Mouse (Mus musculus) embryonic facial prominence, embryonic 14.5 days (tissue): ENCODE results near the gene Arhgap32. TPM values are rescaled to one million over a fixed set of nuclear protein-coding genes. Genes with fewer than 3 reads are reported as not detected.

Experiments used
- ATAC-seq: fragments of 200-750 bp; cut with Nextera tagmentation; 2 replicates; pipeline ENCODE4 v1.8.0; 2017; ENCODE audit warnings: low read depth, moderate number of reproducible peaks, moderate TSS enrichment
- DNase-seq: peaks from one replicate; pipeline ENCODE4 v3.0.0-alpha.2; 2015; ENCODE audit warnings: low spot score
- H3K27ac ChIP-seq: fragments of 300-500 bp; sonication (generic); replicated peaks from 2 replicates; pipeline ENCODE4 v1.5.1; 2014; ENCODE audit warnings: low read depth, mild to moderate bottlenecking, low read length, moderate library complexity
- H3K27me3 ChIP-seq: fragments of 300-500 bp; sonication (generic); replicated peaks from 2 replicates; pipeline ENCODE4 v1.6.1; 2014; ENCODE audit warnings: low read length; ENCODE audit not compliant: control insufficient read depth, insufficient read depth
- H3K36me3 ChIP-seq: fragments of 300-500 bp; sonication (generic); 2 replicates; pipeline ENCODE4 v1.6.1; 2014; ENCODE audit warnings: low read length, mixed read lengths; ENCODE audit not compliant: control insufficient read depth, insufficient read depth
- H3K4me1 ChIP-seq: fragments of 300-500 bp; sonication (generic); 2 replicates; pipeline ENCODE4 v1.6.1; 2014; ENCODE audit warnings: antibody characterized with exemption, low read length; ENCODE audit not compliant: control insufficient read depth, insufficient read depth
- H3K4me2 ChIP-seq: fragments of 300-500 bp; sonication (generic); 2 replicates; pipeline ENCODE4 v1.6.1; 2014; ENCODE audit warnings: low read depth, mild to moderate bottlenecking, low read length, moderate library complexity, mixed read lengths
- H3K4me3 ChIP-seq: fragments of 300-500 bp; sonication (generic); 2 replicates; pipeline ENCODE4 v1.5.1; 2014; ENCODE audit warnings: low read depth, mild to moderate bottlenecking, low read length
- H3K9ac ChIP-seq: fragments of 300-500 bp; sonication (generic); 2 replicates; pipeline ENCODE4 v1.6.1; 2014; ENCODE audit warnings: low read depth, mild to moderate bottlenecking, low read length, moderate library complexity, mixed read lengths
- H3K9me3 ChIP-seq: fragments of 300-500 bp; sonication (generic); 2 replicates; pipeline ENCODE4 v1.6.1; 2016; ENCODE audit warnings: low read length; ENCODE audit not compliant: control insufficient read depth
- WGBS: fragments of 180-500 bp; shearing (Covaris S2); extraction: QIAGEN DNeasy Blood & Tissue Kit; methylation state at CpG from one replicate; pipeline ENCODE4 v1.1.7; 2014; 5-methylcytosine and 5-hydroxymethylcytosine counted together
- polyA plus RNA-seq: library from polyadenylated mRNA; unstranded; fragments of >200 nt; fragmentation: Nextera tagmentation; extraction: Ambion mirVana; gene quantifications from 2 replicates; pipeline ENCODE4 v1.2.1, GENCODE M21; 2014

Arhgap32 gene
- polyA plus RNA-seq, 1 experiment from 2014 or later: 10.9 TPM

DNA sequence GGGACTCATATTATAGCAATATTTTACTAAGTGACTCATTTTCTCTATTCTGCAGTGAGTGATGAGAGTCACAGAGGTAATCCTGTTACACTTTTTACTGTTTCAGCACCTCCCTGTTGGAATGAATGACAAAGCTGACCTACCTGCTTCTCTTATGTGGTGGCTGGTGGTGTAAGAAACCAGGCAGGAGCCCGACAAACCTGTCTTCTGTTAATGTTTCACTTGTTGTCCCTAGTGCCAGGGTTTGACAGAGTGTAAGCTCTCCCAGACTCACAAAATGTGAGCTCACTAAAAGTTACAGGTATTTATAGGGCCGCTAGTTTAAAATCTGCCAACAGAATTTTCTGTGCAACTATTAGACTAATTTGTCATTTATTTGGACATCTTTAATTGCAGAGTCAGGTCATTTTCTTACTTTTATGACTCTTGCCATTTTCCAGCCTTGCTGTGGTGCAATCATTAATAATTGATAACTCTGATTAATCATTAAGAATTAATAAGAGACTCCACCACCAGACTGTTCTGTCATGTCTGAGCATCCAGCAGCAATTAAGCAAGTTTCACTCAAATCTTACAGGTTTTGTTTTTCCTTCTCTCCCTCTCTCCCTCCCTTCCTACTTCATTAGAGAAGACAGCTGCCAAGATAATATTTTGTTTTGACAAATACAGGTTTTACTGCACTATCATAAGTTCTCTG lies 127.1 kb downstream of the Arhgap32 start:
- Histone ChIP-seq H3K4me1 (no peaks in the 10 kb centered on the region), H3K36me3 (peaks cover 14% of the 10 kb centered on the region), H3K9ac (no peak overlapping the region), H3K4me2 (no peak overlapping the region), H3K9me3 (no peaks in the 10 kb centered on the region), H3K4me3 (no peak overlapping the region), H3K27ac (no peak overlapping the region), H3K27me3 (no peaks in the 10 kb centered on the region)
- WGBS: 74% methylated on average over 2 of the region's 2 CpGs
- DNase-seq (peak; percentile 22), ATAC-seq (no peak)

DNA sequence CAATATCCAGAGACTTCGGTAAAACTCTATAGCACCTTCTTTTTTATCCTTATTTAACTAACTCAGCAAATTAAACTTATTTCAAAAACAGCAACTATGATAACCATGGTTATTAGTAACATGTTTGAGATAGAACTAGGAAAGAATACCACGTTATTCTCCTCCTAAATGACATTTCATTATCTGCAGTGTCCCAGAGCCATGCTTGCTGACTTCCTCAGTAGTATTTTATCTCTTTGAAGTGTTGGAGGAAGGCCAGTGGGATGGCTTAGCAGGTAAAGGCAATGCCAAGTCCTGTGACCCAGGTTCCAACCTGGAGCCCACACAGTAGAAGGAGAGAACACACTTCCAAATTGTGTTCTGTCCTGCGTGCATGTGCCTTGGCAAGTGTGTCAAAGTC lies 129.3 kb downstream of the Arhgap32 start:
- no peak overlapping the region for H3K27ac ChIP-seq
- H3K4me3 ChIP-seq: no peak overlapping the region
- H3K27me3 ChIP-seq: no peaks in the 10 kb centered on the region
- H3K36me3 ChIP-seq: peaks cover 13% of the 10 kb centered on the region
- ATAC-seq: no peak
- H3K4me2 ChIP-seq: no peak overlapping the region
- no peak overlapping the region for H3K9ac ChIP-seq
- no peaks in the 10 kb centered on the region for H3K9me3 ChIP-seq
- no peak for DNase-seq
- WGBS: 91% methylated on average over 3 of the region's 3 CpGs
- H3K4me1 ChIP-seq: no peaks in the 10 kb centered on the region

DNA sequence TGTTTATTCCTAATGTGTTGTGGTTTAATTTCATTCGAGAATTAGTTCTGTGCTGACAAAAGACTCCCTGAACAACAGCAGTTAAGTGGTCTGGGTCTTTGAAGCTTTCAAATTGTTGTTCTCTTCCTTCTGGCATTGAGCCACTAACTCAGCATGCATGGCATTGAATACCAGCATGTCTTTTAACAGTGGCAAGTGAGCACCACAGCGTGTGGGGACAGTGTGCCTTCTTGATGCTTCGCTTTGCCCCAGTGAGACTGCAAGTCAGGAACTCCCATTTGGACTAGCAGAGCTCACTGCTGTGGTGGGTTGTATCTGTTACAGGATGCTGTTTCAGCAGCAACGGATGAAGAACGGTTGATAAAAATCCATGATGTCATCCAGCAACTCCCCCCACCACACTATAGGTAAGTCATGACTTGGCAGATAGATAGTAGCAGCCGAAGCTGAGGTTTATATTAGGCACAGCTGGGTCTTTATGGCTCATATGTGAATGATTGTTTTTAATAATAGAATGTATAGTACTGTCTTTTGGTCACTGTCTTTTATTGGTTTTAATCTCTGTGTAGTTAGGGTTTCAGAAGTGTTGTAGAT lies 130.3 kb downstream of the Arhgap32 start:
- no peaks in the 10 kb centered on the region for H3K27me3 ChIP-seq
- H3K4me3 ChIP-seq: no peak overlapping the region
- peaks cover 22% of the 10 kb centered on the region for H3K36me3 ChIP-seq
- H3K27ac ChIP-seq: no peak overlapping the region
- 69% methylated on average over 6 of the region's 6 CpGs for WGBS
- H3K9ac ChIP-seq: no peak overlapping the region
- no peaks in the 10 kb centered on the region for H3K9me3 ChIP-seq
- ATAC-seq: no peak
- DNase-seq: no peak
- no peaks in the 10 kb centered on the region for H3K4me1 ChIP-seq
- no peak overlapping the region for H3K4me2 ChIP-seq

DNA sequence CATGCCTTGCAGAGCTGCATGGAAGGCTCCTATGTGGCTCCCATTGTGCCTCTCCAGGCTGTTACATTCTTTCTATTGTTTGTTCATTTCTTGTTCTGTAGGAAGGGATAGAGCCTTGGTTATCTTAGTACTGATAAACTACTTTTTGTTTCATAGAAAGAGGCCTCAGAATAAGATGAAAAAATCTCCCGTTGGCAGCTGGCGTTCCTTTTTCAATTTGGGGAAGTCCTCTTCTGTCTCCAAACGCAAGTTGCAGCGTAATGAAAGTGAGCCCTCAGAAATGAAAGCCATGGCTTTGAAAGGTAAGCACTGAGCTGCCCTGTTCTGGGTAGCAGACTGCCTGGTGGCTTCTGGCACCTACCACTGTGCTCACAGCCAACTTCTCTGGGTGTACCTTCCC lies 134.6 kb downstream of the Arhgap32 start:
- peaks cover 50% of the 10 kb centered on the region for H3K36me3 ChIP-seq
- no peak for DNase-seq
- 90% methylated on average over 4 of the region's 4 CpGs for WGBS

DNA sequence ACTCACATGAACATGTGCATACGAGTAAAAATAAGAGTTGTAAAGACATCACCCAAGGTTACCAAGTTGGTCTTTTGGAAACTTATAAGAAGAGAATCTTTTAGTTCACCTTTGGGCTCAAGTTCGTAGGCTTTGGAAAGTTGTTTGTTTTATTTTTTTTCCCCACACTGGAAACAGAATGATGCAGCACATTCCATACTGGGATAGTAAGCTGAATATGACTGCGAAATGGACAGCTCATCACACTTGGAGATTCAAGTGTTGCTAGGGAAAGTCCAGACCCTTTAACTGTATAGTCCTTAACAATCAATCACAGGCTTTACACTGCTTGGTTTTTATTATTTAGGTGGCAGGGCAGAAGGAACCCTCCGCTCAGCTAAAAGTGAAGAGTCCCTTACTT lies 137.8 kb downstream of the Arhgap32 start:
- Histone ChIP-seq H3K4me1 (no peaks in the 10 kb centered on the region), H3K4me3 (no peak overlapping the region), H3K4me2 (no peak overlapping the region), H3K27ac (no peak overlapping the region), H3K9ac (no peak overlapping the region), H3K27me3 (no peaks in the 10 kb centered on the region), H3K9me3 (no peaks in the 10 kb centered on the region), H3K36me3 (peaks cover 61% of the 10 kb centered on the region)
- WGBS: 92% methylated on average over 4 of the region's 4 CpGs
- no peak for DNase-seq
- no peak for ATAC-seq

More for the DNA sequence above, 134.6 kb downstream of the Arhgap32 start:
- no peak overlapping the region for H3K27ac ChIP-seq
- no peaks in the 10 kb centered on the region for H3K27me3 ChIP-seq
- no peaks in the 10 kb centered on the region for H3K4me1 ChIP-seq
- H3K9me3 ChIP-seq: no peaks in the 10 kb centered on the region
- no peak for ATAC-seq
- no peak overlapping the region for H3K9ac ChIP-seq
- no peak overlapping the region for H3K4me2 ChIP-seq
- no peak overlapping the region for H3K4me3 ChIP-seq

DNA sequence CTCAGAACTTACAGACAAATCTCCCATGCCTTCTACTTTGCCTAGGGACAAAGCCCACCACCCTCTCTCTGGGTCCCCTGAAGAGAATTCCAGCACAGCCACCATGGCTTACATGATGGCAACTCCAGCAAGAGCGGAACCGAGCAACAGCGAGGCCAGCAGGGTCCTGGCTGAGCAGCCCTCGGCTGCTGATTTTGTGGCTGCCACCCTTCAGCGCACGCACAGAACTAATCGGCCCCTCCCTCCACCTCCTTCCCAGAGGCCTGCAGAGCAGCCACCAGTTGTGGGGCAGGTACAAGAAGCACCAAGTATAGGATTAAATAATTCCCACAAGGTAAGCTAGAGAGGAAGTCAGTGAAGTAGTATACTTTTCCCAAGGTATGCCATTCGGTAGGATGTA lies 141.4 kb downstream of the Arhgap32 start:
- Histone ChIP-seq H3K9me3 (no peaks in the 10 kb centered on the region), H3K9ac (no peak overlapping the region), H3K4me1 (no peaks in the 10 kb centered on the region), H3K4me3 (no peak overlapping the region), H3K4me2 (no peak overlapping the region), H3K27ac (no peak overlapping the region), H3K36me3 (peaks cover 70% of the 10 kb centered on the region), H3K27me3 (no peaks in the 10 kb centered on the region)
- WGBS: 85% methylated on average over 8 of the region's 8 CpGs
- no peak for DNase-seq
- ATAC-seq: no peak; the same call in 1 of the 2 replicates

DNA sequence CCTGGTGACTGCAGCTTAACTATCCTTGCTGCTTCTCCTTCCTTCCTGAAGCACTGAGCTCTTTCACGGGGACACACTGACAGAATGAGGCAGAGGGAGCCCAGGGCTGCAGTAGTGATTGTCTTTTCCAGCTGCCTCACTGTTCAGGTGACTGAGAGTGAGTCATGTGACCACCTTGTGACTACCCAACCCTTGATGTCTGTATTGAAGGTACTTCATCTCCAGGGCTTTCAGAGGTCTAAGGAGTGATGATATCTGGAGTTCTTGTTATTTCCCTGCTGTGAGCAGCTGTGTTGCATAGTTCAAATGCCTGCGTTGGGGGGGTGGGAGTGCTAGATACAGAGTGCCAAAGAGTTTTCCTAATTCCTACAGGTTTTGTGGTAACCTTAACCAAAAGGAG lies 141.9 kb downstream of the Arhgap32 start:
- no peaks in the 10 kb centered on the region for H3K9me3 ChIP-seq
- no peaks in the 10 kb centered on the region for H3K27me3 ChIP-seq
- DNase-seq: no peak
- ATAC-seq: peak; percentile 41; the same call in 1 of the 2 replicates
- no peaks in the 10 kb centered on the region for H3K4me1 ChIP-seq
- H3K4me2 ChIP-seq: no peak overlapping the region
- 81% methylated on average over 2 of the region's 2 CpGs for WGBS
- no peak overlapping the region for H3K4me3 ChIP-seq
- no peak overlapping the region for H3K9ac ChIP-seq
- no peak overlapping the region for H3K27ac ChIP-seq
- peaks cover 69% of the 10 kb centered on the region for H3K36me3 ChIP-seq

DNA sequence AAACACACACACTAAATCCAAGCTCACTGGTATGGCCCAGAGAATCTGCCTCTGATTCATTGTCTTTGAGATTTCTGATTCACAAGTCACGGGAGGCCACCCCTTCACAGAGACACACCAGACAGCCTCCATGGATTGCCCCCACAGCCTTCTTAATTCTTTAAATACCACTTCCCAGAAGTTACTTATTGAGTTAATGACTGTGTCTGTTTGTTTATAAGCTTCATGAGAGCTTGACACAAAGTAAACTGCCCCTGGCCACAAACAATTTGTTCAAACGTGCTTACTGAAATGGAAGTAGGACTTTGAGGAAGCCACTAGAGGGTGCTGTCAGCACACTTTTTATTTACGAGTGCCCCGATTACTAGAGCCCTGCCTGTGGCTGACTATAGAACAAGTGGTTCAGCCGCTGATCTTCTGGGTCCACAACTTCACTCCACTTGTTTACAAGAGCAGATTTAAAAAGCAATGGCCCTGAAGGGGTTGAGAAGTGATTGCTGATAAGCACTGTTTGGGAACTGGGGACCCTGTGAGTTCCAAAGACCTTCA lies 156.0 kb downstream of the Arhgap32 start:
- H3K4me1 ChIP-seq: no peaks in the 10 kb centered on the region
- H3K27me3 ChIP-seq: no peaks in the 10 kb centered on the region
- peak; percentile 90 for DNase-seq
- no peak overlapping the region for H3K4me3 ChIP-seq
- peak; percentile 78; the same call in 1 of the 2 replicates for ATAC-seq
- no peaks in the 10 kb centered on the region for H3K9me3 ChIP-seq
- no peaks in the 10 kb centered on the region for H3K36me3 ChIP-seq
- H3K9ac ChIP-seq: no peak overlapping the region
- H3K4me2 ChIP-seq: no peak overlapping the region
- 11% methylated on average over 5 of the region's 5 CpGs for WGBS
- no peak overlapping the region for H3K27ac ChIP-seq

DNA sequence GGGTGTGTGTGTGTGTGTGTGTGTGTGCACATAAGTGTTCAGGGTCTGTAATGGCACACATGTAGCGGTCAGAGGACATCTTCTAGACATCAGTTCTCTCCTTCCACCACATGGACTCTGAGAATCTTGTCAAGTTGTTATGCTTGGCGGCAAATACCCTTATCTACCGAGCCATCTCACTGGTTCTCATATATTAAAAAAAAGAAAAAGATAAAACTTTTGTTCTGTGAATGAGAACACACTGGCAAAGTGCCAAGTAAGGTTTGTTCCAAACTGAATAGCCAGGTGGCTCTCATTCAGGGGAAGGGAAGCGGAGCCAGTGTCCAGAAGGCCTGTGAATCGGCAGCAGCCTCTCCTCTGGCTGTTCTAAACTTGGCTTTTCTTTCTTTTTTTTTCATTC lies 162.1 kb downstream of the Arhgap32 start:
- Histone ChIP-seq H3K27me3 (no peaks in the 10 kb centered on the region), H3K4me2 (no peak overlapping the region), H3K27ac (no peak overlapping the region), H3K9me3 (no peaks in the 10 kb centered on the region), H3K4me1 (no peaks in the 10 kb centered on the region), H3K4me3 (no peak overlapping the region), H3K9ac (no peak overlapping the region), H3K36me3 (no peaks in the 10 kb centered on the region)
- 84% methylated on average over 5 of the region's 5 CpGs for WGBS
- ATAC-seq (no peak), DNase-seq (no peak)
